Comparison of ENCODE assay signal across 8 mouse cellular contexts in the genomic region with DNA sequence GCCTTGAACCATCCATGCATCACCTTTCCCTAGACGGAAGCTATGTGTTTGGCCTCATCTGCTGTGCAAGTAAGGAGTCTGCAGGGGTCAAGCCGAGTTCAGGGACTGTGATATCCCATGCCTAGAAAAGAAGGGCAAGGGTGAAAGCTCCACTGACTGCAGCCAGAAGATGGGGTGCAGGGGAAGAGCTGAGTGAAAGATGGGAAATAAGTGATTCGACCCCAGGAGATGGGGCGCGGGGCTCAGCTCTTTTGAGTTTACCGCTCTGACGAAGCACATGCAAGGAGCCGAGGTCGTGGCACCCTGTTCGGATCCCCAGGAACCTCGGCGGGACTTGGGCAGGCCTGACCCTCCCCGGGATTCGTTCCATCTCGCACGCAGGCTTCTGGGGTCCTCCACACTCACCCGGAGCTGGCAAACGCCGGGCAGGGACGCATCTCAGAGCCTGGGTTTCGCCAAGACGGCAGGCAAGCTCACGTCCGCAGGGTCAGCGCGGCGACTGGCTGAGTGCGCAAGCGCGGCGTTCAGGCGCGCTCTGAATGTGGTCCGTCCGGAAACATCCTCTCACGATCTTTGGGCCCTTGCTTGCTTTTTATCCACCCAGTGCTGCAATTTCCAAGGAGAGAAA. TPM values are rescaled to one million over a fixed set of nuclear protein-coding genes. Genes with fewer than 3 reads are reported as not detected.
DNase-seq lines count a peak whose midpoint lies in the region; ATAC-seq and TF ChIP-seq lines count a peak whose summit lies in the region.

Gene Zfp770, minus strand, starts transcription at position 538 of the 628 bp plus-strand sequence.

- TF ChIP-seq CTCF in MEL (IDR thresholded peaks at IDR 0.05 in 2 of 3, conservative IDR thresholded peaks at IDR 0.05 in 1 of 3; ENCODE audit: control insufficient read depth in 1 of 3, insufficient read depth in 1 of 3, low read depth in 2 of 3, low read length in 3 of 3, poor library complexity in 1 of 3, severe bottlenecking in 1 of 3), result no peak
- no peak for TF ChIP-seq CTCF in testis, adult 2 months (IDR thresholded peaks at IDR 0.05; ENCODE audit: control insufficient read depth, insufficient read depth, insufficient replicate concordance, low read depth, low read length)

- no peak for TF ChIP-seq RAD21 in MEL (IDR thresholded peaks at IDR 0.05; ENCODE audit: low read depth, low read length)

- peaks cover 0 to 5% of the 10 kb centered on the region in 2 experiments; a peak in 3 of 4 replicates for H3K27me3 ChIP-seq in MEL (ENCODE audit: control insufficient read depth in 1 of 2, insufficient read depth in 2 of 2, low read length in 2 of 2)
- 0 out of 2 replicates have a peak, but pooled peaks cover 3% of the 10 kb centered on the region for H3K27me3 ChIP-seq in forebrain, embryonic 16.5 days (replicated peaks; ENCODE audit: control insufficient read depth, insufficient read depth, low read length)
- H3K27me3 ChIP-seq in neural tube, embryonic 14.5 days (ENCODE audit: control insufficient read depth, insufficient read depth, low read length), result no peaks in the 10 kb centered on the region
- H3K27me3 ChIP-seq in testis, adult 2 months (ENCODE audit: control insufficient read depth, insufficient read depth, low read length), result no peaks in the 10 kb centered on the region

- WGBS in forebrain, embryonic 16.5 days, result under 1% methylated on average over 36 of the region's 36 CpGs
- under 1% methylated on average over 36 of the region's 36 CpGs for WGBS in neural tube, embryonic 14.5 days

- H3K9me3 ChIP-seq in MEL (replicated peaks; ENCODE audit: insufficient read depth, low read length), result no peaks in the 10 kb centered on the region
- H3K9me3 ChIP-seq in forebrain, embryonic 16.5 days (ENCODE audit: control insufficient read depth, low read length), result no peaks in the 10 kb centered on the region
- H3K9me3 ChIP-seq in neural tube, embryonic 14.5 days (ENCODE audit: control insufficient read depth, low read length), result no peaks in the 10 kb centered on the region

- peaks cover 4% of the 10 kb centered on the region in 2 experiments; a peak in 3 of 4 replicates for H3K4me1 ChIP-seq in MEL (ENCODE audit: control insufficient read depth in 1 of 2, insufficient read depth in 2 of 2, low read length in 2 of 2)
- peaks cover 12% of the 10 kb centered on the region for H3K4me1 ChIP-seq in forebrain, embryonic 16.5 days (replicated peaks; ENCODE audit: control insufficient read depth, insufficient read depth, low read length)
- H3K4me1 ChIP-seq in neural tube, embryonic 14.5 days (ENCODE audit: control insufficient read depth, insufficient read depth, low read length), result peaks cover 10% of the 10 kb centered on the region
- peaks cover 3% of the 10 kb centered on the region for H3K4me1 ChIP-seq in testis, adult 2 months (ENCODE audit: control insufficient read depth, insufficient read depth, low read length)

- ATAC-seq in forebrain, embryonic 16.5 days, result peak; percentile 98
- ATAC-seq in neural tube, embryonic 14.5 days (ENCODE audit: low read depth), result peak; percentile 95

- peak; percentile 92 for DNase-seq in MEL (ENCODE audit: low read depth, low spot score)
- DNase-seq in cerebellum, adult 18-20 months, result peak; percentile 70 to 89
- peak; percentile 81 to 82 for DNase-seq in heart, postnatal 36 days
- peak; percentile 75 to 88 for DNase-seq in layer of hippocampus, adult 18-20 months (ENCODE audit: low spot score in 2 of 2)
- DNase-seq in lung, adult 18-20 months, result peak; percentile 63 to 73

- peak within 1 kb of the TSS; percentile 92 for H3K9ac ChIP-seq in MEL (ENCODE audit: control insufficient read depth, low read depth, low read length, poor library complexity, severe bottlenecking)
- peak within 1 kb of the TSS; percentile 98 for H3K9ac ChIP-seq in forebrain, embryonic 16.5 days (replicated peaks; ENCODE audit: low read depth, low read length)
- peak within 1 kb of the TSS; percentile 88 for H3K9ac ChIP-seq in neural tube, embryonic 14.5 days (replicated peaks; ENCODE audit: low read depth, low read length)

- peaks cover 22% of the 10 kb centered on the region for H3K79me2 ChIP-seq in MEL (ENCODE audit: control insufficient read depth, insufficient read depth, low read length, poor library complexity)

- intact Hi-C loops in heart, postnatal 36 days (cut with DNase I), result loop anchor here (1.0 kb wide), 1 partner anchor 26 kb away; no protein-coding TSS in a partner anchor

- TF ChIP-seq POLR2A in MEL (IDR thresholded peaks at IDR 0.05; ENCODE audit: control insufficient read depth in 1 of 2, insufficient read depth in 1 of 2, low read depth in 1 of 2, low read length in 2 of 2, poor library complexity in 1 of 2), result peak; percentile 85 to 93
- peak; percentile 93 for TF ChIP-seq POLR2A in testis, adult 2 months (IDR thresholded peaks at IDR 0.05; ENCODE audit: control insufficient read depth, low read depth, low read length)

- peaks cover 11 to 23% of the 10 kb centered on the region in 2 experiments for H3K36me3 ChIP-seq in MEL (ENCODE audit: control insufficient read depth in 1 of 2, insufficient read depth in 2 of 2, low read length in 2 of 2)
- peaks cover 5% of the 10 kb centered on the region; the same call in 1 of the 2 replicates for H3K36me3 ChIP-seq in forebrain, embryonic 16.5 days (ENCODE audit: control insufficient read depth, insufficient read depth)
- peaks cover 3% of the 10 kb centered on the region; the same call in 1 of the 2 replicates for H3K36me3 ChIP-seq in neural tube, embryonic 14.5 days (ENCODE audit: control insufficient read depth, insufficient read depth, low read length)
- H3K36me3 ChIP-seq in testis, adult 2 months (ENCODE audit: control insufficient read depth, insufficient read depth, low read length), result no peaks in the 10 kb centered on the region; the same call in 1 of the 2 replicates

- peak within 1 kb of the TSS; percentile 67 to 95 for H3K4me3 ChIP-seq in MEL (ENCODE audit: control insufficient read depth in 1 of 2, insufficient read depth in 1 of 2, low read depth in 2 of 2, low read length in 2 of 2)
- H3K4me3 ChIP-seq in forebrain, embryonic 16.5 days (replicated peaks; ENCODE audit: low read length), result peak within 1 kb of the TSS; percentile 97
- peak within 1 kb of the TSS; percentile 80 for H3K4me3 ChIP-seq in neural tube, embryonic 14.5 days (ENCODE audit: low read depth, low read length)
- peak within 1 kb of the TSS; percentile 100 for H3K4me3 ChIP-seq in testis, adult 2 months (ENCODE audit: control insufficient read depth, low read depth, low read length)

- no peak for TF ChIP-seq EP300 in MEL (IDR thresholded peaks at IDR 0.05; ENCODE audit: low read depth in 1 of 2, low read length in 2 of 2)

- H3K27ac ChIP-seq in MEL (ENCODE audit: control insufficient read depth, low read depth, low read length), result peak within 1 kb of the TSS; percentile 54
- peak within 1 kb of the TSS; percentile 78 for H3K27ac ChIP-seq in forebrain, embryonic 16.5 days (ENCODE audit: low read length)
- 0 out of 2 replicates have a peak within 1 kb of the TSS, but pooled peaks have one; percentile 49 for H3K27ac ChIP-seq in neural tube, embryonic 14.5 days (ENCODE audit: low read depth, low read length)
- H3K27ac ChIP-seq in testis, adult 2 months (ENCODE audit: control insufficient read depth, insufficient read depth, low read depth, low read length), result peak within 1 kb of the TSS; percentile 90

- H3K4me2 ChIP-seq in forebrain, embryonic 16.5 days (ENCODE audit: low read length), result peak within 1 kb of the TSS; percentile 88
- peak within 1 kb of the TSS; percentile 82 for H3K4me2 ChIP-seq in neural tube, embryonic 14.5 days (ENCODE audit: low read depth, low read length)

TF ChIP-seq in MEL, 35 proteins besides CTCF, POLR2A, EP300 and RAD21:
- peak; percentile 58; the same call in 1 of the 2 replicates for TF ChIP-seq MXI1 (IDR thresholded peaks at IDR 0.05; ENCODE audit: low read depth, low read length)
- TF ChIP-seq NELFE (IDR thresholded peaks at IDR 0.05; ENCODE audit: low read depth, low read length), result peak; percentile 94
- peak; percentile 88 for TF ChIP-seq HCFC1 (IDR thresholded peaks at IDR 0.05; ENCODE audit: low read depth, low read length)
- TF ChIP-seq TBP (IDR thresholded peaks at IDR 0.05; ENCODE audit: low read depth, low read length), result peak; percentile 92
- TF ChIP-seq MEF2A (IDR thresholded peaks at IDR 0.05; ENCODE audit: extremely low read depth, insufficient replicate concordance, low read depth, low read length, poor library complexity, severe bottlenecking), result no peak
- TF ChIP-seq ELF1 (IDR thresholded peaks at IDR 0.05; ENCODE audit: low read depth, low read length), result peak; percentile 51; the same call in 1 of the 2 replicates
- peak; percentile 65 for TF ChIP-seq TCF12 (IDR thresholded peaks at IDR 0.05; ENCODE audit: low read depth, low read length)
- TF ChIP-seq MAX (IDR thresholded peaks at IDR 0.05; ENCODE audit: low read length), result peak; percentile 41; the same call in 1 of the 2 replicates
- no peak; the same call in 1 of the 2 replicates for TF ChIP-seq KAT2A (conservative IDR thresholded peaks at IDR 0.05; ENCODE audit: low read depth, low read length)
- TF ChIP-seq POLR2AphosphoS2 (IDR thresholded peaks at IDR 0.05; ENCODE audit: low read length), result peak; percentile 81
- TF ChIP-seq ETS1 (IDR thresholded peaks at IDR 0.05; ENCODE audit: low read depth, low read length), result no peak
- TF ChIP-seq MYC (IDR thresholded peaks at IDR 0.05; ENCODE audit: low read depth, low read length), result peak; percentile 71
- peak; percentile 86 for TF ChIP-seq NRF1 (IDR thresholded peaks at IDR 0.05; ENCODE audit: insufficient read depth, low read depth, low read length, poor library complexity, severe bottlenecking)

RNA-seq across cellular contexts. Expression of gene Zfp770, which starts in this region (rescaled TPM):
- total RNA-seq in MEL (2012; rRNA removed), result 6.0 and 6.6 TPM in 2 replicates
- polyA plus RNA-seq in MEL (2012; ENCODE audit: insufficient read depth in 1 of 2, insufficient read length in 2 of 2, low read depth in 1 of 2, low replicate concordance in 2 of 2, missing spikeins in 1 of 2), result 1 to 10 TPM in 1 of 2 experiments, not detected in 1; 9.6 TPM
- 5.2 and 6.0 TPM in 2 replicates for polyA plus RNA-seq in forebrain, embryonic 16.5 days (2015; fragmentation: Nextera tagmentation; extraction: Ambion mirVana)
- 10 to 100 TPM; 14.6 to 16.3 TPM for total RNA-seq in heart, postnatal 36 days (2021)
- 10 to 100 TPM; 20.8 to 21.7 TPM for total RNA-seq in layer of hippocampus, adult 18-20 months (2021)
- polyA plus RNA-seq in neural tube, embryonic 14.5 days (2014; fragmentation: Nextera tagmentation; extraction: Ambion mirVana), result 6.7 and 10.4 TPM in 2 replicates
- polyA plus RNA-seq in testis, adult 2 months (2012; rRNA removed), result 1.3 and 2.1 TPM in 2 replicates

Comparison
In these comparisons a context has a peak if more than half of its experiments do, and no peak if none do; other contexts are left out.
1. Peak in every context shown above with its lines: DNase-seq, ATAC-seq, H3K4me3 ChIP-seq and H3K27ac ChIP-seq.